Mouse (Mus musculus) right cerebral cortex, postnatal 25 days (tissue): Measurements from ENCODE around the gene Trappc6a.

Experiments
- DNase-seq: peaks from one replicate; pipeline ENCODE4 v3.0.0; 2022

Trappc6a gene

GRCm38 (mm10) chr7:19508150-19508923, at the start of gene Trappc6a, which contains the start of gene Bloc1s3:
Trappc6a (plus strand) TSS chr7:19508395.
Bloc1s3 (minus strand) TSS chr7:19508367.
- DNase-seq: peak; percentile 94

- DNase-seq: peak; percentile 78
These were observed 49.5 kb upstream of the Trappc6a start, which contains the start of gene Mark4 for GRCm38 (mm10) chr7:19458591-19459111. Mark4 (minus strand) TSS chr7:19458821.

DNA sequence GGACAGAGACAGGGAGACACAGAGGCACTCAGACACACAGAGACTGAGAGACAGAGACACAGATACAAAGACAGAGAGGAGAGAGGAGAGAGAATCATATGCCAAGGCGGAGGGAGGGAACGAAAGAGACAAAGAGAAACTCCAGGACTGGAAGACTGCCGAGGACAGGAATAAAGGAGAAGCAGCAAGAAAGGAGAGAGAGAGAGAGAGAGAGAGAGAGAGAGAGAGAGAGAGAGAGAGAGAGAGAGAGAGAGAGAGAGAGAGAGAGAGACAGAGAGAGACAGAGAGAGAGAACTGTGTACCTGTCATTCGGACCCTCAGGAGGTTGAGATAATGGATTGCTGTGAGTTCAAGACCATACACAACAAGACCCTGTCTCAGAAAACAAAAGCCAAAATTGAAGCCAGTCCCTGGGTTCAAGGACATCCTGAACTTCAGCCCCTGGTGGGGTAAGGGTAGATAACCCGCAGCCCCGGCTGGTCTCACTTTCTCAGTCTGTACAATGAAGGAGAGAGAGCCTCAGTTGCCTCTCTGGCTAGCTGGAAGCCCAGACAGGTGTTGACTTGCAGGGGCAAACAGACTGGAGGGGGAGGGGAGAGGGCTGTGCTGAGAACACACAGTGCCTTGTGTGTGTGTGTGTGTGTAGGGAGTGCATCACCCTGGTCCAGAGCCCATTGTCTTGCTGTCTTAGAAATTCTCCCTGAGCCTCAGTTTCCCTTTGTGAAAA, 48.9 kb upstream of the Trappc6a start:
- DNase-seq: no peak

GRCm38 (mm10) chr7:19460500-19460899, 47.7 kb upstream of the Trappc6a start:
- DNase-seq: no peak

DNA sequence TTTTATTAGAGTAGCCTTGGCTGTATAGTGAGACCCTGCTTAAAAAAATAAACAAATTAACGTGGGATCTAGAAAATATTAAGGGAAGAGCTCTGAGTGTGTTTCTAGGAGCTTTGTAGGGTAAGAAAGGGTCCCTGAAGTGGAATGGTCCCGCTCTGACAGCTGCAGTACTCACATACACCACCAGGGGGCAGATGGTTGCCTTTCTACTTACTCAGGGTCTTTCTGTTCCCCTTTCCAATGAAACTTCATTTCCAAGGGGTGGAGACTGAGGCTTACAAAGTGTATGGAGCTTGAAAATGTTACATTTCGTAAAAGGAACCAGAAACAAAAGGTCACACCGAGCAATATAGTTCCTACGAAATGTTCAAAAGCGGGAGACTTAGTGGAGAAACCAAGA, 46.7 kb upstream of the Trappc6a start:
- DNase-seq: peak; percentile 60

DNA sequence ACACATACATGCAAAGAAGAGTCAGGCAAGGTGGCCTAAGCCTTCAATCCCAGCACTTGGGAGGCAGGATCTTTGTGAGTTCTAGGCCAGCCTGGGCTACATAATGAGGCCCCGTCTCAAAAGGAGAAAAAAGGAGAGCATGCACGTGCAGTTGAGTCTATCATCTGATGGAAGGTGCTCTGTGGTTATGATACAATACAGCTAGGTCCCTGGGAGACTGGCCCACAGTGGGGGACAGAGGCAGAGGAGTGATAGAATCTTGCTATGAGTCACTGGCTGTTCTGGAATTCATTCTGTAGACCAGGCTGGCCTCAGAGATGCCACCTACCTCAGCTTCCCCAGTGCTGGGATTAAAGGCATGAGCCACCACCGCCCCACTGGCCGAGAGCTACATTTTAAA, 45.8 kb upstream of the Trappc6a start:
- DNase-seq: no peak

DNA sequence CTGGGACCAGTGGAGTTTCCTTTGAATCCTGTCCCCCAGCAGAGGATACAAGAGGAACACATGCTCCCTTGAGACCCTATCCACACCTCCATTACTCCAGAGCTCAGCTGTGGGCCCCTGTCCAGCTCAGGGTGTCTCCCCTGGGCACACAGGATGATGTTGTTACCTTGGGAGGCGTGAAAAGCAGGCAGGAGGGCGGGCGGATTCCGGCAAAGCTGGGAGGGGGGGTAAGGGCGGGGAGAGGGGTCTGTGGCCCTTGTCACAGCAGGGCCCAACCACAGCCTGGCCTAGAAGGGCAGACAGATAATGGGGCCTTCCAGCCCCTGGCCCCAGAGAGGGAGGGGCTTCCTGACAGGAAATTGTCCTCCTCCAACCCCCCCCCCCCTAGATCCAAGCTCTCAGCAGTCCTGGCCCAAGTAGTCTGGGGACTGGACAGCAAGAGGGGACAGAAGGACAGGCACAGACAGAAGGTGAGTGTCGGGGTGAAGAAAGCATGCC, 45.3 kb upstream of the Trappc6a start, which contains the start of gene Exoc3l2:
Exoc3l2 (plus strand) TSS at position 448 of the 498 bp plus-strand sequence.
- no peak for DNase-seq

DNA sequence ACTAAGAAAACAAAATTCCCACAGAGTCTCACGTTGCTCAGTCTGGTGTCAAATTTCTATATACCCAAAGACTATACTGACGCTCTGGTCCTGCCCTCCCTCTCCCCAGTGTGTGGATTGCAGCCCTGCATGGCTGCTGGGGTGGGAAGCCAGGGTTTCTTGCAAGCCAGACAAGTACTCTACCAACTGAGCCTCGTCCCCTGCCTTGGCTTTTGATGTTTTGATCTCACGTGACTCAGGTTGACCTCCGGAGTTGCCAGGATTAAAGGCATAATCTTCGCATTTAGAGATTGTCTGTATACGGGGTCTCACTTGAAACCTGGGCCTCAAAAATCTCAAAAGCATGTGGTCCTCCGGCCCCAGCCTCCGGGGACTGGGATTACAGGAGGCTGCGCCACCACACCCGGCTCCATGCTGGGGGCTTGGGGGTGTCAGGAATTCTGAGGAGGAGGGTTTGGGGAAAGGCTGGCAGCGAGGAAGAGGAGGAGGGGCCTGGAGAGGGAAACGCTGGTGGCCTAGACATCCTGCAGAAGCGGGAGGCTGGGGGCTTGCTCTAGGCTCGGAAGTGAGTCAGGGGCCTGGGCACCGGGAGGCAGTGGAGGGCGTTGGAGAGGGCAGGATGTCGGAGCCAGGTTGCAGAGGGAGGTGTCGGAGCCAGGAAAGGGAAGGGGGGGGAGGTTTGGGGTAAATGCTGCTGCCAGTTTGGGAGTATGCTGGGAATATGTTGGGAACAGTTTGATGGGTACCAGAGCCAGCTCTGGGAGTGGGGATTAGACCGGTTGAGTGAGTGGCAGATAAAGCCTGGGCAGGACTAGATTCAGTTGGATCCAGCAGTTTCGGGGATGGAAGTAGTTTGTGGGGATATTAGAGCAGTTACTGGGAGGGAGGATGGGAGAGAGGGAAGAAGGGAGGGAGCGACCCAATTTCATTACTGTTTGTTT, 43.6 kb upstream of the Trappc6a start:
- DNase-seq: no peak

DNA sequence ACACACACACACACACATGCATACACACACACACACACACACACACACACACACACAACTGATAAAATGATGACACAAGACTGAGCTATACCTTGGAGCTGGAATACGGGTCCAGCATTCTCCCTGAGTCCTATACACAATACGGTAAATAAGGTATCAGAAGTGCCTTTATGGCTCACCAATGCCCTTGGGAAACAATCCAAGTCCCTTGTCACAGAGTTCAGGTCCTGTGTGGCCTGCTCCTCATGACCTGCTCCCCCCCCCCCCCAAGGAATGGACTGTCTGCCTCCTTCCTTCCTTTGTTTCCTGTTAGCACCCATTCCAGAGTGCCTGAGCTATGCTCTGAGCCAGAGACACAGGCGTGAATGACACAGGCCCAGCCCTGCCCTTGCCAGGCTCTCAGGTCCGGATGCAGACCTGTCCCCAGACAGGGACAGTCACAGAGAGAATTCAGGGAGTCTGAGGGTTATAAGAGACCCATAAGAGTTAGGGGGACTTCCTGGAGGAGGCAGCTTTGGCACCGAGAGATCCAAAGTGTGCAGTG, 41.5 kb upstream of the Trappc6a start:
- no peak for DNase-seq

GRCm38 (mm10) chr7:19467638-19468037, 40.6 kb upstream of the Trappc6a start:
- no peak for DNase-seq

- DNase-seq: no peak
These were observed 39.9 kb upstream of the Trappc6a start for GRCm38 (mm10) chr7:19468279-19468678.

- no peak for DNase-seq
These were observed 38.8 kb upstream of the Trappc6a start for GRCm38 (mm10) chr7:19469404-19469803.

- DNase-seq: no peak
These were observed 37.9 kb upstream of the Trappc6a start for GRCm38 (mm10) chr7:19470308-19470707.

- DNase-seq: no peak
These were observed 35.8 kb upstream of the Trappc6a start for GRCm38 (mm10) chr7:19472403-19472802.

DNA sequence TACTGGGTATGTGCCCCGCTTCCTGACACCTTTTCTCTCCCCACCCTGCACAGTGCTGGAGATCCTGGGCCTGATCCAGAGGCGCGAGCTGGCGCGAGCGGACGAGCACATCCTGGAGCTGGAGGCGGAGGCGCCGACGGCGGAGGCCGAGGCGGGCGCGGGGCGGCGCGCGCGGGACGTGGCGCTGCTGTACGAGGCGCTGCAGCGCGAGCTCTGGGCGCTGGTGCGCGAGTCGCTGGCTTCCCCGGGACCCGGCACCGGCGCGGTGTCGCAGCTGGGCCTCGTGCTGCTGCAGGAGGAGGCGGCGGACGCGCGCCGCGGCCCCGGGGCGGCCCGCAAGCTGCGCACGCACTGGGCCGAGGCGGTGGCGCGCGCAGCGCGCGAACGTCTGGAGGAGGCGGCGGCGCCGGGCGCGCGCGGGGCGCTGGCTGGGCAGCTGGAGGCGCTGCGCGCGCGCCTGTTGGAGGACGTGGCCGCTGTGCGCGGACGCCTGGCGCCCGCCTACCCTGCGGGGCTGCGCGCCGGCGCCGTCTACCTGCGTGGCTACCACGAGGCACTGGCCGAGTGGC, 34.2 kb upstream of the Trappc6a start:
- DNase-seq: peak; percentile 88

DNA sequence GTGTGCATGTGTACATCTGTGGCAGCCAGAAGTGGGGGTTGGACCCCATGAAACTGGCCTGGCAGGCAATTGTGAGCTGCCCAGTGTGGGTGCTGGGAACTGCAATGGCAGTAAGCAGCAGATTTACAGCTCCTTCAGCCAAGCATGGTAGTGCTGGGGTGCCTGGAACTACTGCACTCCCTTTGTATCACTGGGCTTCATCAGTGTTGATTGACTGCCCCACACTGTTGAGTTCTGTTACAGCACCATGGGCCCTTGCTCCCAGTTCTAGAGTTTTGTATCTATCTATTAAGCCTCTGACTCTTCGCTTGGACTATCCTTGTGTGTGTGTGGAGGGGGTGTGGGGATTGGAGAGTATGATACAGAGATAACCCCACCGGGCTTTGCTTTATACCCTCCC, 31.1 kb upstream of the Trappc6a start:
- no peak for DNase-seq

GRCm38 (mm10) chr7:19477624-19478384, 30.4 kb upstream of the Trappc6a start:
- DNase-seq: no peak

GRCm38 (mm10) chr7:19483281-19483680, 24.9 kb upstream of the Trappc6a start:
- DNase-seq: no peak

DNA sequence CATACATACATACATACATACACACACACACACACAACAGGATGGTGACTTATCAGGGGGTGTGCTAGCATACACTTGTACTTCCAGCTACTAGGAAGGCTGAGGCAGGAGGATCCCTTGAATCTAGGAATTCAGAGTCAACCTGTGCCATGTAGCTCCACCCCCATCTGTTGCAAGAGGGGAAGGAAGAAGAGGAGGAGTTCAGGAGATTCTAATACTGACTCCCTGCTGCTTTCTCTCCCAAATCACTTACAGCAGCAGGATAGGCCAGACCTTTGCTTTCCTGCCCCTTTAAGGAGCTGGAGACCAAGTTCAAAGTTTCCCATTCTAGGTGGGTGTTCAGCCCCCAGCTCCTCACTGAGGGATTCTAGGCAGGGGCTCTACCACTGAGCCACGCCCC, 22.7 kb upstream of the Trappc6a start:
- no peak for DNase-seq

- no peak for DNase-seq
These were observed 21.6 kb upstream of the Trappc6a start for GRCm38 (mm10) chr7:19486549-19486948.

DNA sequence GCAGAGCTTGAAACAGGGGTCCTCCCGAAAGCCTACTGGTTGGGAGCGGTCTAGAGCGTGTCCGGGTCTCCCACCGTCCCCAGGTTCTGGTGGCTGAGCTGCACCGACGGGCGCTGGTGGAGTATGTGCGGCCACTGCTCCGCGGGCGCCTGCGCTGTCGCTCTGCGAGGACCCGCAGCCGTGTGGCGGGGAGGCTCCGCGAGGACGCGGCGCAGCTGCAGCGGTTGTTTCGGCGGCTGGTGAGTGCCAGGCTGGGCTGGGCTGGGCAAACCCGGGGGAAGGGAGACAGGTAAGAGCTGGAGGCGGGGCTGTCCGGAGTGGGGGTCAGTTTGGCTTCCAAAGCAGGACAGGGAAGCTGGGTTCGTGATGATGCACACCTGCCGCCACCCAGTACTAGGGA, 18.7 kb upstream of the Trappc6a start:
- peak; percentile 36 for DNase-seq
